Mouse (Mus musculus): ENCODE data around the gene Kmt5c.

DNA sequence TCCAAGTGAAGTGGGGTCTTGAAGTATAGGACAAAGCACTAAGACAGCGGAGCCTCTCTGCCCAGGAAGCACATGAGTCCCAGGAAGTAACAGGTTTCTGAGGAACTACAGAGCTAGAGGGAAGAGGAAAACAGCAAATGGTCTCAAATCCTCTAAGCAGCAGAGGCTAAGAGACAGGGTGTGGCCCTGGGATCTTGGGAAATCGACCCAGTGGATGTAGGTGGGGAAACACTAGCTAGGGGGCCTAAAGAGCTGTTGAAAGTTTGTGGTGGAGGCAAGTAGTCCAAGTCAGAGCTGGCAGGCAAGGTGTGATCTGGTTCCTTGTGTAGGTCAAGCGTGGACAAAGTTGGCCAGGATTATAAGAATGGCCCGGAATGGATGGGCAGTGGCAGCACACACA lies 8.4 kb downstream of the Kmt5c start:
- peak; percentile 13; the same call in 1 of the 2 replicates for TF ChIP-seq CTCF (IDR thresholded peaks at IDR 0.05; ENCODE audit: low read depth)
- TF ChIP-seq EP300 (IDR thresholded peaks at IDR 0.05; ENCODE audit: low read depth), result no peak

All from liver, postnatal 0 days (tissue).